Mouse (Mus musculus): ENCODE measurements around the gene Ctsh. TPM values are rescaled to one million over a fixed set of nuclear protein-coding genes. Genes with fewer than 3 reads are reported as not detected.

The Ctsh gene
- 5.0 and 5.9 TPM in 2 replicates for polyA plus RNA-seq (2016; fragmentation: Nextera tagmentation; extraction: Ambion mirVana)

GRCm38 (mm10) chr9:90053852-90054251 lies at the start of gene Ctsh:
Gene Ctsh, plus strand, starts transcription at chr9:90054152.
- Histone ChIP-seq H3K27me3 (replicated peaks; ENCODE audit: low read depth, poor library complexity, severe bottlenecking) (peaks cover 19% of the 10 kb centered on the region), H3K4me1 (peaks cover 10% of the 10 kb centered on the region), H3K9me3 (no peaks in the 10 kb centered on the region), H3K4me3 (peak within 1 kb of the TSS; percentile 67), H3K36me3 (replicated peaks) (no peaks in the 10 kb centered on the region), H3K27ac (replicated peaks) (peak within 1 kb of the TSS; percentile 74)
- DNase-seq (ENCODE audit: low spot score), result no peak
- 75% methylated on average over 2 of the region's 2 CpGs for WGBS

DNA sequence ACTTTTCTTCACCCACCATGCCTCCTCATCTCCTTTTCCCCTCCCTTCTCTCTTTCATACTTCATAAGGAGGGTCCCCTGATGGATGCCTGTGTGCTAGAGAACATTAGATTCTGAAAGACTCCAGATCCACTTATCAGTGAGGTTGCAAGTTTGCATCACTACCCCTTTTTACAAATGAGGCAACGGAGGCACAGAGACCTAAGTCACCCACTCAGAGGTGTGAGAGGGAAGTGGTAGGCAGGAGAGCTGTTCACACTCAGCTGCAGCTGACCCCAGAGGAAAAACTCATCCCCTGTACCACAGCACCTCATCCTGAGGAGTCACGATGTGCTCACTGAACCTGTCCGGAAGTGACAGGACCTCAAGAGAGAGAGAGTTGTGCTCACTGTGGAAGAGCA lies 47.5 kb upstream of the Ctsh start:
- Histone ChIP-seq H3K27ac (replicated peaks) (no peak overlapping the region), H3K4me3 (no peak overlapping the region), H3K27me3 (replicated peaks; ENCODE audit: low read depth, poor library complexity, severe bottlenecking) (no peaks in the 10 kb centered on the region), H3K9me3 (no peaks in the 10 kb centered on the region), H3K36me3 (replicated peaks) (no peaks in the 10 kb centered on the region), H3K4me1 (no peaks in the 10 kb centered on the region)
- WGBS, result 88% methylated on average over 3 of the region's 3 CpGs
- DNase-seq (ENCODE audit: low spot score), result no peak

GRCm38 (mm10) chr9:90007094-90007493 lies 46.9 kb upstream of the Ctsh start:
- Histone ChIP-seq H3K27ac (replicated peaks) (no peak overlapping the region), H3K36me3 (replicated peaks) (no peaks in the 10 kb centered on the region), H3K4me3 (no peak overlapping the region), H3K9me3 (no peaks in the 10 kb centered on the region), H3K4me1 (no peaks in the 10 kb centered on the region), H3K27me3 (replicated peaks; ENCODE audit: low read depth, poor library complexity, severe bottlenecking) (no peaks in the 10 kb centered on the region)
- WGBS, result 17% methylated on average over 2 of the region's 2 CpGs
- DNase-seq (ENCODE audit: low spot score), result no peak

GRCm38 (mm10) chr9:90008138-90008537 lies 45.8 kb upstream of the Ctsh start:
- DNase-seq (ENCODE audit: low spot score), result no peak
- Histone ChIP-seq H3K27me3 (replicated peaks; ENCODE audit: low read depth, poor library complexity, severe bottlenecking) (no peaks in the 10 kb centered on the region), H3K9me3 (no peaks in the 10 kb centered on the region), H3K4me1 (no peaks in the 10 kb centered on the region), H3K27ac (replicated peaks) (no peak overlapping the region), H3K36me3 (replicated peaks) (no peaks in the 10 kb centered on the region), H3K4me3 (no peak overlapping the region)
- 91% methylated on average over 6 of the region's 6 CpGs for WGBS

GRCm38 (mm10) chr9:90011849-90012248 lies 42.1 kb upstream of the Ctsh start:
- WGBS, result 68% methylated on average over 2 of the region's 2 CpGs
- no peak for DNase-seq (ENCODE audit: low spot score)
- Histone ChIP-seq H3K27ac (replicated peaks) (no peak overlapping the region), H3K36me3 (replicated peaks) (no peaks in the 10 kb centered on the region), H3K4me3 (no peak overlapping the region), H3K27me3 (replicated peaks; ENCODE audit: low read depth, poor library complexity, severe bottlenecking) (no peaks in the 10 kb centered on the region), H3K4me1 (no peaks in the 10 kb centered on the region), H3K9me3 (no peaks in the 10 kb centered on the region)

- H3K27me3 ChIP-seq (replicated peaks; ENCODE audit: low read depth, poor library complexity, severe bottlenecking), result no peaks in the 10 kb centered on the region
- WGBS, result 85% methylated on average over 3 of the region's 3 CpGs
- no peaks in the 10 kb centered on the region for H3K9me3 ChIP-seq
- H3K36me3 ChIP-seq (replicated peaks), result no peaks in the 10 kb centered on the region
- no peak overlapping the region for H3K4me3 ChIP-seq
- no peak for DNase-seq (ENCODE audit: low spot score)
- no peaks in the 10 kb centered on the region for H3K4me1 ChIP-seq
- no peak overlapping the region for H3K27ac ChIP-seq (replicated peaks)
These were observed 39.3 kb upstream of the Ctsh start for GRCm38 (mm10) chr9:90014649-90015048.

- Histone ChIP-seq H3K36me3 (replicated peaks) (no peaks in the 10 kb centered on the region), H3K9me3 (no peaks in the 10 kb centered on the region), H3K27me3 (replicated peaks; ENCODE audit: low read depth, poor library complexity, severe bottlenecking) (no peaks in the 10 kb centered on the region), H3K27ac (replicated peaks) (no peak overlapping the region), H3K4me3 (no peak overlapping the region), H3K4me1 (no peaks in the 10 kb centered on the region)
- DNase-seq (ENCODE audit: low spot score), result no peak
- WGBS, result 83% methylated on average over 6 of the region's 6 CpGs
These were observed 37.7 kb upstream of the Ctsh start for GRCm38 (mm10) chr9:90016204-90016603.

- DNase-seq (ENCODE audit: low spot score), result no peak
- H3K4me1 ChIP-seq, result no peaks in the 10 kb centered on the region
- H3K9me3 ChIP-seq, result no peaks in the 10 kb centered on the region
- WGBS, result 84% methylated on average over 6 of the region's 6 CpGs
- no peaks in the 10 kb centered on the region for H3K36me3 ChIP-seq (replicated peaks)
- no peak overlapping the region for H3K4me3 ChIP-seq
- no peaks in the 10 kb centered on the region for H3K27me3 ChIP-seq (replicated peaks; ENCODE audit: low read depth, poor library complexity, severe bottlenecking)
- H3K27ac ChIP-seq (replicated peaks), result no peak overlapping the region
These were observed 33.1 kb upstream of the Ctsh start for GRCm38 (mm10) chr9:90020866-90021265.

GRCm38 (mm10) chr9:90021442-90021841 lies 32.5 kb upstream of the Ctsh start:
- no peaks in the 10 kb centered on the region for H3K27me3 ChIP-seq (replicated peaks; ENCODE audit: low read depth, poor library complexity, severe bottlenecking)
- no peak for DNase-seq (ENCODE audit: low spot score)
- WGBS, result 89% methylated on average over 4 of the region's 4 CpGs
- no peaks in the 10 kb centered on the region for H3K4me1 ChIP-seq
- no peaks in the 10 kb centered on the region for H3K36me3 ChIP-seq (replicated peaks)
- H3K9me3 ChIP-seq, result no peaks in the 10 kb centered on the region
- no peak overlapping the region for H3K4me3 ChIP-seq
- no peak overlapping the region for H3K27ac ChIP-seq (replicated peaks)

DNA sequence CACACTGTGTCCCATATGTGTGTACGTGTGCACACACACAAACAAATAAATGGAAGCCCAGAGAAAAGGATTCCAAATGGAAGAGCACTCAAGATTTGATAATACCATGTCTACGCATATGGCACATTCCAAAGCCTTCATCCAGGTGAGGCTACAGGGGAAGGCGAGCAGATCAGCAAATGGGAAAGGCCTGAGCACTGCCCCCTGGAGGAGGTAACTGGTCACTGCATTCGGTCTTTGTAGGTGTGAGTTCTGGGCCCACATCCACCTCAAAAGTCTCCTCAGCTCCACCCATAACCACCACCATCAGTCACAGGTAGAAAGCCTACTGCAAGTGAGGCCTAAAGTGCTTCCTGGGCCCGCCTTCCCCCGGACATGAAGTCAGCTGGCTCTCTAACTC lies 26.2 kb upstream of the Ctsh start:
- Histone ChIP-seq H3K4me1 (no peaks in the 10 kb centered on the region), H3K4me3 (no peak overlapping the region), H3K27ac (replicated peaks) (no peak overlapping the region), H3K36me3 (replicated peaks) (no peaks in the 10 kb centered on the region), H3K27me3 (replicated peaks; ENCODE audit: low read depth, poor library complexity, severe bottlenecking) (no peaks in the 10 kb centered on the region), H3K9me3 (no peaks in the 10 kb centered on the region)
- WGBS, result 89% methylated on average over 6 of the region's 6 CpGs
- no peak for DNase-seq (ENCODE audit: low spot score)

DNA sequence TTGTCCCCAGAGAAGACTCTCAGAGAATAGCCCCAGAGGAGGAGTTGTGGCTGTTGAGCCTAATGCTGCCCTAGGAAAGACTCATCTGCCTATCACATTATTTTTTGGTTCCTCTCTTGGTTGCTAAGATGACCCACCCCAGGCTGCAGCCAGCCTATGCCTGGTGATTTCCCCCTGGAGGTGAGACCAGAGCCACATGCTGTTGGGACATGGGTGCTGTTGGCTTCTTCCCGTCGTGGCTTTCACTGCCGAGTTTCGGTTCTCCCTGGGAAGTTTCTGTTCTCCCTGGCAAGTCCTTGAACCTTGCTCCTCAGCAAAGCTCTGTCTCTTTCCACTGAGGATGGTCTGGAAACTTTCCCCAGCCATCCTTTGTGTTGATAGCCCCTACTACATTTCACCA lies 20.0 kb upstream of the Ctsh start:
- Histone ChIP-seq H3K9me3 (no peaks in the 10 kb centered on the region), H3K4me1 (no peaks in the 10 kb centered on the region), H3K27ac (replicated peaks) (no peak overlapping the region), H3K4me3 (no peak overlapping the region), H3K27me3 (replicated peaks; ENCODE audit: low read depth, poor library complexity, severe bottlenecking) (no peaks in the 10 kb centered on the region), H3K36me3 (replicated peaks) (no peaks in the 10 kb centered on the region)
- 80% methylated on average over 4 of the region's 4 CpGs for WGBS
- DNase-seq (ENCODE audit: low spot score), result no peak

- no peak for DNase-seq (ENCODE audit: low spot score)
- WGBS, result 76% methylated on average over 2 of the region's 2 CpGs
- Histone ChIP-seq H3K36me3 (replicated peaks) (no peaks in the 10 kb centered on the region), H3K27ac (replicated peaks) (no peak overlapping the region), H3K27me3 (replicated peaks; ENCODE audit: low read depth, poor library complexity, severe bottlenecking) (no peaks in the 10 kb centered on the region), H3K4me3 (no peak overlapping the region), H3K9me3 (no peaks in the 10 kb centered on the region), H3K4me1 (no peaks in the 10 kb centered on the region)
These were observed 18.8 kb upstream of the Ctsh start for GRCm38 (mm10) chr9:90035168-90035567.

DNA sequence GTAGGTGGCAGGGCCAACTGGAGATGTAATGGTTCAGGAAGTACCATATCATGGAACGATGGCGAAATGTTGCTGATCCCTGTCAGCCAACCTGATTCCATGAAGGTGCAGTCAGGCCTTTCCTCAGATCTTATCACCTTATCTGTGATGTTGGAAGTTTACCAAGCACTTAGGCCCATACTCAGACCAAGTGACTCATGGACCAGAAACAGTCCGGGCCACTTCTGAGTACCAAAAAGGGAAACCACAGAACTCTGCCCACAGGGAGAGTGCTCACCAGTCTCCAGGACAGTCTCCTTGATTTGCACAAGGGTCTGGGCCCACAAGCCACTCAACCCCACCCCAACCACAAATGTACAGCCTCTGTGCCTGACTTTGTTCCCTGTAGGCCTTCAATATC lies 18.2 kb upstream of the Ctsh start:
- no peaks in the 10 kb centered on the region for H3K9me3 ChIP-seq
- no peak overlapping the region for H3K4me3 ChIP-seq
- no peak overlapping the region for H3K27ac ChIP-seq (replicated peaks)
- 86% methylated on average over 3 of the region's 3 CpGs for WGBS
- H3K27me3 ChIP-seq (replicated peaks; ENCODE audit: low read depth, poor library complexity, severe bottlenecking), result no peaks in the 10 kb centered on the region
- no peaks in the 10 kb centered on the region for H3K4me1 ChIP-seq
- no peak for DNase-seq (ENCODE audit: low spot score)
- H3K36me3 ChIP-seq (replicated peaks), result no peaks in the 10 kb centered on the region

DNA sequence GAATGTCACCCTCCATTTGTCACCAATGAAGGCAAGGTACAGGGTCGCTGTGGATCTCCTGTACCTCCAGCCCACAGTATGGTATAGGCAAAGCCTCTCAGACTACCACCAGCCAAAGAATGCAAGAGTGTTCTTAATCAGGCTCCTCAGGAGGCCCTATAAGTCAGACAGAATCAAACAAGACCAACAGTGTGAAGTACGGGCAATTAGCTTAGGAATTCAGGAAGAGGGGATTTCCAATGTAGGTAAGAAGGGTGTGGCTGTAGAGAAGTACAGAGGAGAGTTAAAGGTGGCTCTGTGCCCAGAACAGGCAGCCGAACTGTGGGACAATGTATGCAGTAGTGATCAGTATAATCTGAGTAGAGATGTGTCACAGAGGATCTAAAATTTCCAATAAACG lies 17.6 kb upstream of the Ctsh start:
- no peaks in the 10 kb centered on the region for H3K4me1 ChIP-seq
- no peaks in the 10 kb centered on the region for H3K9me3 ChIP-seq
- no peak overlapping the region for H3K27ac ChIP-seq (replicated peaks)
- DNase-seq (ENCODE audit: low spot score), result no peak
- H3K27me3 ChIP-seq (replicated peaks; ENCODE audit: low read depth, poor library complexity, severe bottlenecking), result no peaks in the 10 kb centered on the region
- 82% methylated on average over 4 of the region's 4 CpGs for WGBS
- no peaks in the 10 kb centered on the region for H3K36me3 ChIP-seq (replicated peaks)
- no peak overlapping the region for H3K4me3 ChIP-seq
